Mouse (Mus musculus): Measurements from ENCODE around the gene Tfap4. TPM values are rescaled to one million over a fixed set of nuclear protein-coding genes. Genes with fewer than 3 reads are reported as not detected.

Tfap4 gene
- 19.0 TPM for polyA plus RNA-seq (2012; fragmentation: generic; extraction: Trizol)
- long read RNA-seq, experiment 1, partial matches to known transcripts = 0 of 4 reads
- long read RNA-seq, experiment 1, other reads (novel, unspliced or antisense) = 1 of 4 reads
- long read RNA-seq, experiment 2, transcript Tfap4-201 (7 exons, 2,247 nt) = major isoform, 76 of 85 reads
- long read RNA-seq, experiment 2, partial matches to known transcripts = 0 of 85 reads
- long read RNA-seq, experiment 2, other reads (novel, unspliced or antisense) = 9 of 85 reads

GRCm38 (mm10) chr16:4559715-4560144 lies at the start of gene Tfap4:
TSS of gene Tfap4 (minus strand) at chr16:4559854.
- Histone ChIP-seq H3K27me3 (ENCODE audit: control insufficient read depth, insufficient read depth, insufficient read length) (no peaks in the 10 kb centered on the region), H3K36me3 (ENCODE audit: control insufficient read depth, insufficient read depth) (peaks cover 17% of the 10 kb centered on the region), H3K4me3 (ENCODE audit: insufficient read depth, poor library complexity, severe bottlenecking) (peak within 1 kb of the TSS; percentile 93), H3K79me3 (ENCODE audit: low read depth) (peaks cover 35% of the 10 kb centered on the region), H3ac (ENCODE audit: control insufficient read depth, insufficient read length, low read depth) (peak within 1 kb of the TSS; percentile 91), H3K79me2 (ENCODE audit: control insufficient read depth, insufficient read depth) (peaks cover 48% of the 10 kb centered on the region)
- TF ChIP-seq CTCF (IDR thresholded peaks at IDR 0.05; ENCODE audit: control insufficient read depth, insufficient read depth, insufficient read length) = no peak
- TF ChIP-seq MYOD1 (IDR thresholded peaks at IDR 0.05; ENCODE audit: control insufficient read depth, insufficient read length, low read depth) = peak; percentile 59
- TF ChIP-seq MAX (IDR thresholded peaks at IDR 0.05) = peak; percentile 31

GRCm38 (mm10) chr16:4608532-4609059 lies 48.9 kb upstream of the Tfap4 start:
- peaks cover 43% of the 10 kb centered on the region for H3K36me3 ChIP-seq (ENCODE audit: control insufficient read depth, insufficient read depth)
- peaks cover 67% of the 10 kb centered on the region for H3K79me2 ChIP-seq (ENCODE audit: control insufficient read depth, insufficient read depth)
- H3K79me3 ChIP-seq (ENCODE audit: low read depth) = peaks cover 50% of the 10 kb centered on the region
- TF ChIP-seq MYOG (IDR thresholded peaks at IDR 0.05; ENCODE audit: control insufficient read depth, extremely low read depth, insufficient read length) (no peak), FOSL1 (IDR thresholded peaks at IDR 0.05; ENCODE audit: insufficient read depth, low read length, poor library complexity, severe bottlenecking) (no peak), CTCF (IDR thresholded peaks at IDR 0.05; ENCODE audit: control insufficient read depth, insufficient read depth, insufficient read length) (no peak), USF1 (IDR thresholded peaks at IDR 0.05; ENCODE audit: low read depth) (no peak), MAX (IDR thresholded peaks at IDR 0.05) (no peak), CEBPB (IDR thresholded peaks at IDR 0.05; ENCODE audit: low read depth) (no peak), MYOD1 (IDR thresholded peaks at IDR 0.05; ENCODE audit: control insufficient read depth, insufficient read length, low read depth) (no peak)
- no peak overlapping the region for H3ac ChIP-seq (ENCODE audit: control insufficient read depth, insufficient read length, low read depth)
- H3K4me3 ChIP-seq (ENCODE audit: insufficient read depth, poor library complexity, severe bottlenecking) = no peak overlapping the region
- H3K27me3 ChIP-seq (ENCODE audit: control insufficient read depth, insufficient read depth, insufficient read length) = no peaks in the 10 kb centered on the region

GRCm38 (mm10) chr16:4607818-4608531 lies 48.3 kb upstream of the Tfap4 start:
- no peak overlapping the region for H3ac ChIP-seq (ENCODE audit: control insufficient read depth, insufficient read length, low read depth)
- peak; percentile 55 for TF ChIP-seq CTCF (IDR thresholded peaks at IDR 0.05; ENCODE audit: control insufficient read depth, insufficient read depth, insufficient read length)
- TF ChIP-seq FOSL1 (IDR thresholded peaks at IDR 0.05; ENCODE audit: insufficient read depth, low read length, poor library complexity, severe bottlenecking) = no peak
- H3K4me3 ChIP-seq (ENCODE audit: insufficient read depth, poor library complexity, severe bottlenecking) = no peak overlapping the region
- peaks cover 56% of the 10 kb centered on the region for H3K79me3 ChIP-seq (ENCODE audit: low read depth)
- H3K27me3 ChIP-seq (ENCODE audit: control insufficient read depth, insufficient read depth, insufficient read length) = no peaks in the 10 kb centered on the region
- peaks cover 38% of the 10 kb centered on the region for H3K36me3 ChIP-seq (ENCODE audit: control insufficient read depth, insufficient read depth)
- H3K79me2 ChIP-seq (ENCODE audit: control insufficient read depth, insufficient read depth) = peaks cover 73% of the 10 kb centered on the region

GRCm38 (mm10) chr16:4606431-4607084 lies 46.9 kb upstream of the Tfap4 start:
- H3ac ChIP-seq (ENCODE audit: control insufficient read depth, insufficient read length, low read depth) = no peak overlapping the region

GRCm38 (mm10) chr16:4605514-4606131 lies 46.0 kb upstream of the Tfap4 start:
- peaks cover 22% of the 10 kb centered on the region for H3K36me3 ChIP-seq (ENCODE audit: control insufficient read depth, insufficient read depth)
- H3K79me2 ChIP-seq (ENCODE audit: control insufficient read depth, insufficient read depth) = peaks cover 97% of the 10 kb centered on the region
- TF ChIP-seq MAX (IDR thresholded peaks at IDR 0.05) (no peak), MYOG (IDR thresholded peaks at IDR 0.05; ENCODE audit: control insufficient read depth, extremely low read depth, insufficient read length) (no peak), USF1 (IDR thresholded peaks at IDR 0.05; ENCODE audit: low read depth) (no peak), CTCF (IDR thresholded peaks at IDR 0.05; ENCODE audit: control insufficient read depth, insufficient read depth, insufficient read length) (no peak), CEBPB (IDR thresholded peaks at IDR 0.05; ENCODE audit: low read depth) (no peak), MYOD1 (IDR thresholded peaks at IDR 0.05; ENCODE audit: control insufficient read depth, insufficient read length, low read depth) (no peak), FOSL1 (IDR thresholded peaks at IDR 0.05; ENCODE audit: insufficient read depth, low read length, poor library complexity, severe bottlenecking) (no peak)
- H3K4me3 ChIP-seq (ENCODE audit: insufficient read depth, poor library complexity, severe bottlenecking) = no peak overlapping the region
- no peak overlapping the region for H3ac ChIP-seq (ENCODE audit: control insufficient read depth, insufficient read length, low read depth)
- H3K79me3 ChIP-seq (ENCODE audit: low read depth) = peaks cover 79% of the 10 kb centered on the region
- no peaks in the 10 kb centered on the region for H3K27me3 ChIP-seq (ENCODE audit: control insufficient read depth, insufficient read depth, insufficient read length)

More at GRCm38 (mm10) chr16:4606431-4607084, 46.9 kb upstream of the Tfap4 start:
- Histone ChIP-seq H3K27me3 (ENCODE audit: control insufficient read depth, insufficient read depth, insufficient read length) (no peaks in the 10 kb centered on the region), H3K79me3 (ENCODE audit: low read depth) (peaks cover 70% of the 10 kb centered on the region), H3K4me3 (ENCODE audit: insufficient read depth, poor library complexity, severe bottlenecking) (no peak overlapping the region), H3K36me3 (ENCODE audit: control insufficient read depth, insufficient read depth) (peaks cover 27% of the 10 kb centered on the region), H3K79me2 (ENCODE audit: control insufficient read depth, insufficient read depth) (peaks cover 87% of the 10 kb centered on the region)
- TF ChIP-seq CEBPB (IDR thresholded peaks at IDR 0.05; ENCODE audit: low read depth) (peak; percentile 65), MAX (IDR thresholded peaks at IDR 0.05) (no peak), CTCF (IDR thresholded peaks at IDR 0.05; ENCODE audit: control insufficient read depth, insufficient read depth, insufficient read length) (peak; percentile 44)

Data from C2C12 (cell line).